Mouse (Mus musculus) gastrocnemius, adult 18-20 months (tissue): ENCODE measurements around the gene Tspan5. TPM values are rescaled to one million over a fixed set of nuclear protein-coding genes. Genes with fewer than 3 reads are reported as not detected.

ENCODE experiments used
- DNase-seq: peaks from one replicate; pipeline ENCODE4 v3.0.0; 2021; ENCODE audit warnings: low spot score
- total RNA-seq, 2 experiments: library from RNA; stranded (reverse); gene quantifications; 2 replicates each; pipeline ENCODE4 v1.2.3; 2021

Gene Tspan5
- total RNA-seq, 2 experiments from 2014 or later, result 2.1 to 2.2 TPM

DNA sequence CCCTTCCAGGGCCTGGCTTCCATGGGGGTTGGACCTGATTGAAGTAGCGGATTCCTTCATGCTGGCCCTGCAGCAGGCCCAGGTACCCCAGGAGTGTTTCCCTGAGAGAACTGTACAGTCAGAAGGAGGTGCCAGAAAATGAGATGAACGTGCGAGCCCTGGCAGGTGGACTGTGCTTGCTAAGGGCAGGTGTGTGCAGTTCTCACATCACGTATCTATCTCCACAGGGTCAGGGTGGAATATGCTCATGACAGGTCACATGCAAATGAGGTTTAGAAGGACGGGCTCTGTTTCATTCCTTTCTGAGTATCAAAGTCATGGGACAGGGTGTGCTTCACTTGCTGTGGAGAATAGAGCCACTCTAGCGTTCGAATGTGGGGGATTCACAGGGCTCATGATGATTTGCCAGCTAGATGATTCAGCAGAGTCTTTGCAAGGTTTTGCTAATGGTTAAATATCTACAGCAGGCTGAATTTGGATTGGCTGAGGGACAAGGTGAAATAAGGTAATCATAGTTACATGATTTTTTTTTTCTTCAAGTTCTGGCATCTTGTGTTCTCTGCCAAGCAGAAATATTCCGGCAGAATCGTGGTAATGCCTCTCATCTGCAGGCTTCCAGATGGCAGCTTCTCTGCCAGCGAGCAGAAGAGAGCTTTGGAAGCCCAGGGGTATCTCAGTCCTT is 28.8 kb downstream of the Tspan5 start:
- no peak for DNase-seq

DNA sequence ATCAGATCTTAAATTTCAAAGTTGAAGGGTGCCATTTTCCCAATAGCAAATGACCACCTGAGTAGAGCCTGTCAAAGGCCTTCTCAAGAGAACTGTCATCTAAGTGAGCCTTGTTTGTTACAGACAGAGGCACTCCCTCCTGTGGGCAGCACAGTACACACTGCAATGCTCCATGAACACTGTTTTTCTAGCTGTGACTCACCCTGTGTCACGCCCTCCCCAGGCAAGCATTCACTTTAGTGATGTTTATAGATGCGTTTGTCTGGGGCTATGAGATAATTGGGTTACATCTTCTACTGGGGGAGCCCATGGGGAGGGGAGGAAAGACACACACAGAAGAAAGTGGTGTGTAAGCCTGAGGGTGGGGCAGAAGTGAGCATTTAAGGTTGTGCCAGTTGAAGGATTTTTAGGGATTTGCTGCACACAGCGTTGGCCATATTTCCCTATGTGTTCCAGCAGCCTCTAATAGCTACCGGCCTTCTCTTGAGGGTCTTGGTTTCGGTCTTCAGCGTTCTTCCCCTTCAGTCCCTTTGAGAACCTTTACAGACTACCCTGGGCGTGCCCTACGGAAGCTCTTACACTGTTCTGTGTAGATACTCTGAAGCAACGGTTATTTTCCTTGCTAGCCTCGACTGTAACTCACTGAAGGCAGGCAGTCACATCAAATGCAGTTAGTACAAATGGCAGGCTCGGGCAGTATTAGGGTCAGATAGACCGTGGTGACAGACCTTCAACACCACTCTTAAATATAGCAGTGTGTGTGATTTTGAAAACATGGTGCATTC is 29.7 kb downstream of the Tspan5 start:
- no peak for DNase-seq

DNA sequence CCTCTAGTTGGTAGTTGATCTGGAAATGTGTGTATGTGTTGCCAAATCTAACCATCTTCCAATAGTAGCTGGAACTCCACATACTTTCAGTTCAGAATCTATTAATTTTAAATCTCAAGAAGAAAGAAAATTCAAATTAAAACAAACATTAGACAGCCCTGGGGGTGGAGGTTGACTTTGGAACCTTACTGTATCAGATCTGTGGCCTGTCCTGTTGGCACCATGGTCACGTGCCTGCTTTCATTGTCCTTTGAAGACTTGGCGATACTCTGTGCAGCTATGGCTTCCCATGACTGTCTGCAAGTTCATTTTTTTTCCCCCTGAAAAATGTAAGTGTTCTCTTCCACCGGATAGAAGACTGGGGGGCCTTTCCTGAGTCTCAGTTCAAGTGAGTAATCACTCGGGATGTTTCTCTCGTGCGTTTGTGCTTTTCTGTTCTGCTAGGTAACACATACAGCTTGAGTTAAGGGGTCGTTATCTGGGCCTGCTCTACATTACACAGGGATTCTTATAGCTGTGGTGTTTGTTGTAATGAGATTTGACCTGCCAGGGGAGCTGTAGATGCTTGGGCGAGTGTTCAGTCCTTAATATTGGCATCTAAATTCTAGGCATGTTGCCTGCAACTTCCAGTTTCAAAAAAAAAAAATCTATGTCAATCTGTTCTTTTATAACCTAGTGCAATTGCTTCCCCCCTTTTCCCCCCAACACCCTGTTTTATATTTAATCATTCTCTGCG is 32.0 kb downstream of the Tspan5 start:
- no peak for DNase-seq

DNA sequence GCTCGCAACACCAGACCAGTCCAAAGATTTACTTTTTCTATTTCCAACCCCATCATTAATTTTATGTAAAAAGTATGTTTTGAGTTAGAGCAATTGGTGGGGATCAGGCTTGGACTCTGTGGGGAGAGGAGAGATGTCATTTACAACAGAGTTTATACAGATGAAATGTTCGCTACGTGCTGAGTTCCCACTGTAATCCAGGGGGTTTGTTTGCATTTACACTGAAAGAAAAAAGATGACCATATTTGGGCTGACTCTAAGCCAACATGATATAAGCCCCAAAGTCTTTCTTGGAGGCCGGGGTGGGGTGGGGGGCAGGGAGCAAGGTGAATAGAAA is 32.6 kb downstream of the Tspan5 start:
- DNase-seq, result no peak

DNA sequence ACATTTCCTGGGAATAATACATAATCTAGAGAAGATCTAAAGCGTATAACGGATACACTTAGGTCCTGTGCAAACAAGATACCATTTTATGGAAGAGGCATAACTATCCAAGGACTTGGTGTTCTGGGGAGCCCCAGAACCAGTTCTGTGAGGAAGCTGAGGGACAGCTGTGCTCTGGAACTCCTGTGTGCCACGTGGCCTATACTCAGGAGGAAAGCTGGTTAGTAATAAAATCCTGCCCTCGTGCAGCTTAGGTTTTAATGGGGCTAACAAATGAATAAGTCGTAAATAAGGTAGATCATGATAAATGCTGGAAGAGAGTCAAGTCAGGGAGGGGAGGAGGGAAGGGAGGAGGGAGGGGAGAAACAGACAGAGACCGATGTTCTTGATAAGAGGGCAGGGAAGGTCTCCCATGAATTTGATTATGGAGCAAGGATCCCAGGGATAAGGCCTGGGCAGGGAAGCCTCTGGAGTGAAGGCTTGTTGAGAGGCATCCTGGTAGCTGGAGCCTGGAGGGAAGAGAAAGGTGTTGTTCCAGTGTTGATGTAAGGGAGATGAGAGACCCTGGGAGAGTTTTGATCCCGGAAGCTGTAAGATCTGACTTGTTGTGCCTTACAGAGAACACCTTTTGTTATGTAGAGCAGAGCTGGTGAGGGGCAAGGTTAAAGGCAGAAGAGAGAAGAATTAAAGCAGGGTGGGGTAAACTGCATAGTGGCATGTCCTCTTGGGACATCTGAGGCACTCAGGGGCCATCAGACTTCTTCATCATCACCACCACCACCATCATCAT is 34.1 kb downstream of the Tspan5 start:
- no peak for DNase-seq

DNA sequence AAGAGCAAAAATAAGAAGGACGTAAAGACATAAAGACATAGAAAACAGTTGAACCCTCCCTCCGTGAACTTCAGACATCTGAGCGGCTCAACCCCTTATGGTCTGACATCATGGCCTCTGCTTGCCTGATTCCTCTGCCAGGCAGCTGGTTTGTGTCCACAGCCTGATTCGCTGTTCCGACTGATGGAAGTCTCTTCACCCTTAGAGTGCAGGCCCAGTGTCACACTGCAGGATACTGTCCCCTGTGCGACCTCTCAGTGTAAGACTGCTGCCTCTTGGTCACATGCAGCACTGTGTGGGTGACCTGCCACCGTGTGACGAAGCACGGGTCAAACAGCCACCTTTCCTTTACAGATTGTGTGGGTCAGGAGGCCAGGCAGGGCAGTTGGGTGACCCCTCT is 39.5 kb downstream of the Tspan5 start:
- no peak for DNase-seq

DNA sequence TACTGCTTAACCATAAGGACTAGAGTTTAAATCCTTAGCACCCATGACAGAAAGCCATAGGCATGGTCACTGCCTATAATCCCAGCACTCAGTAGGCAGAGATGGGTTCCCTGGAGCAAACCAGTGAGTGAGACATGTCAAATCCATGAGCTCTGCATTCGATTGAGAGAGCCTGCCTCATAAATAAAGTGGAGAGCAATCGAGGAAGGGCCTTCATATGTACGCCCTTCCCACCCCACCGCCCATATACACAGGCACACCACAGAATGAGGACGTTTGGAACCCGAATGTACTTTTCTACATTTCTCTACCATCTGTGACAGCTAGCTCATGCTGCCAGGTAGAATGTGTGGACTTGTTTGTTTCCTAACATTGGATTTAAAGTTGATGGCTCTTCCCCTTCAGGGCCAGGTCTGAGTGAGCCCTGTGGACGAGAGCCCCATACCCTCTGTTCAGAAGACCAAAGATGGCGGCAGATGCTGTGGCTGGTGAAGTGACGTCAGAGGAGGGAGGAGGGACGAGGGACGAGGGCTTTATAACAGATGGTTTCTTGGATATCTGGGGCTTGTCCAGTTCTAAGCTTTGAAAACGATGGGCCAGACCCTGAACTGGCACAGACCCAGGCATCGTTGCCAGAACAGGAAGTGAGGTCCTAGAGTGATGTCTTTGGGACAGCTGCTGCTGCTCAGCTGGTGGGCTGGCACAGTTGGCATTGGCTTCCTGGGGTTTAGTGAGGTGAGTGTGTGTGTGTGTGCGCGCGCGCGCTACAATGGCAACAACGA is 42.1 kb downstream of the Tspan5 start:
- DNase-seq, result peak; percentile 9

DNA sequence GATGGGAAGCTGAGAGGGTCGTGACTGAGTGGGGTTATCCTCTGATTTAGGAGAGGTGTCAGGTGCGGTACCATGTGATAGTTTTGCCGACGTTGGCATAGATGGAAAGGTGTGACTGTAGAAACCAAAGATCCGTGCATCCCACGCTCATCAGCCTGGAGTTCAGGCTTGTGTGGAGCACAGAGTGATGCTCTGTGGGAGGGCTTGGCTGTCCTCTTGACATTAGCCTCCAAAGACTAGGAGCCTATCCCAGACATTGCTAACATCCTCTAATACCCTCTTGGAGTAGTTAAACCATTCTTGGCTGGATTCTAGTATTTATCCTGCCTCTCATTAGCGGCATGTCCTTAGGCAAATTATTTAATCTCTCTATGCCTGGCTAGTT is 42.6 kb downstream of the Tspan5 start:
- no peak for DNase-seq

DNA sequence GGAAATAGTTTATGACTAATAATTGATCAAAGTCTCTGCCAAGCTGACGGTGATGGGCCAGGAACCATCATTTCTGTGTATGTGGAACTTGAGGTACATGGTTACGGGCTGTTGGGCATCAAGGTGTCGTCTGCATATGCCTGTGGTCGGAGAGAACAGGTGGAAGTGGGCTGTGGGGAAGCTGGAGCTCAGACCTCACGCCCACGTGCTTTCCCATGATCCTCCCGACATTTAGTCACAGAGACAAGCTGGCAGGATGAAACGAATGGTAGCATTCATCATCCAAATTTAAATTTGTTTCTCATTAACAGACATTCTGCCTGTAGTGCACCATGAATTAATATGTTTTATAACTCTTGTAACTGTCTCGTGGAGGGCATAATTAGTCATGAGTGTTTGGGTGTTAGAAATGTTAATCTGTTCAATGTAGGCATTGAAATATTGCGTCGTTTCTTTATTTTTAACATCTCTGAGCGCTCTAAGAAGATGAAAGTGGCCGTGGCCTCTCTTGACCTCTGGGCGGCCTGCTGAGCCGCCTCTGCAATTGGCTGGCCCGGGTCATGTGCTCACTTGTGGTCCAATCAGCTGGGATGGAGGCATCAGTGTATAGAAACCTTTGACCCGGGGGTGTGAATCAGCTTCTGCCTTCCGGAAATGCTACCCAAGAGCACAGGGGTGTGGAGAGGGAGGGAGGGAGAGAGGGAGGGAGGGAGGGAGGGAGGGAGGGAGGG is 45.9 kb downstream of the Tspan5 start:
- DNase-seq, result no peak

DNA sequence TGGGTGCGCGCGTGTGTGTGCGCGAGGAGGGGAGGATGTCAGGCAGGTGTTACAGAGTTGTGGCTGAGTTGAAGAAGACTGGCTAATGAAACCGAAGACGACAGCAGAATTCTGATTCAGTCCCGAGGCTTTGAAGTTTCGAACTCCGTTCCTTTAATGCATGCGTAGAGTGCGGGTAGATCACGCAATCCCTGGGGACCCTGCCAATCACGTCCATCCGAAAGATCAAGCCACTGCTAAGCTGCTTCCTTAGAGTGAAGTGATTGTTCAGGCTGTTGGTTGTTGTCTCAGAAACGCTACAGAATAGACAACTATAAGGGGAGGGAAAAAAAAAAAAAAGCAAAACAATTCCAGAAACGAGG is 46.5 kb downstream of the Tspan5 start:
- DNase-seq, result no peak

DNA sequence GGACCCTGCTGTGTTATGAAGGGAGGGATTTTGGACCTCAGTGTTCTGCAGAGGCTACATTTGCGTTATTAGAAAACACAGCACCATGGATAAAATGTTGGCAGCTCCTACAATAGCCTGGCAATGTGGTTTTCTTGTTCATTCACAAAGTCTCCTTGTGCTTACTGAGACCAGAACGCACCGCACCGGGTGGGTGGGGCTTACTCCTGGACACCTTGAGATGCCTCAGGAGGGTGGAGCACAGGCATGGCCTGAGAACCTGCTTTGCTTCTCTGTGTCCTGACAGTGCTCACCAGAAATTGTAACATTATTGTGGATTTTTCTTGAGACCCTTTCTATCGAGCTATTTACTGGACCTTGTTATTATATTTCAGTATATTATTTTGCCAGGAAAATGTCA is 47.3 kb downstream of the Tspan5 start:
- DNase-seq, result no peak

DNA sequence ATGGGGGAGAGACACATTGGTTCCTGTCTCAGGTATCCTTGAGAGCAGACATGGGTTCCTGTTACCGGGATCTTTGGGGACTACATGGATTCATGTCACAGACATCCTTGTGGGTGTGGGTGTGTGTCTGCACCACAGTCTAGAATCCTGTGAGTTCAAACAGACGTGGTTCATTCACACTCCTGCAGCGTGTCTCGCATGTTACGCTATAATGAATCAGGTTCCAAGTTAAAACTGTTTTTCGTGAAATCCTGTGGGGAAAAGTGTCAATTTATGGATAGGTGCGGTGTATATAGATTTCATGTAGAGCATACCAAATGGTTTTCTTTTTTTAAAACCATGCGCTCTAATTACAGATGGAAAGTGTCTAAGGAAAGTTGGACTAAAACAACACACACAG is 52.5 kb downstream of the Tspan5 start:
- DNase-seq, result no peak

DNA sequence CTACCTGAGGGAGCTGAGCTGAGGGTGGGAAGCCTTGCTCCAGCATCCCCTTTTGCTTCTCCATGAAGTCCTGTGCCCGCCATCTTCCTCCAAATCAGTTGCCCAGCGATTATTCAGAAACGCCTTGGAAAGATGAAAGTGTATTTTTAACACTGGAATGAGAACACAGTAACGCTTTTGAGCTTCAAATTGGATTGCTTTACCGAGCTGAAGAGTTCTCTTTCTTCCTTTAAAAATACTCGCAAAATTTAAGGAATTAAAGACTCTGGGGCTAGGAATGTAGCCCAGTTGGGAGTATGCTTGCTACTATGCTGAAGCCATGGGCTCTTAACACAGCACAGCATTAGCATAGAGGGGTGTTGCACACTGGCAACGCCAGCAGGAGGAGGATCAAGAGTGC is 54.0 kb downstream of the Tspan5 start:
- DNase-seq, result no peak

DNA sequence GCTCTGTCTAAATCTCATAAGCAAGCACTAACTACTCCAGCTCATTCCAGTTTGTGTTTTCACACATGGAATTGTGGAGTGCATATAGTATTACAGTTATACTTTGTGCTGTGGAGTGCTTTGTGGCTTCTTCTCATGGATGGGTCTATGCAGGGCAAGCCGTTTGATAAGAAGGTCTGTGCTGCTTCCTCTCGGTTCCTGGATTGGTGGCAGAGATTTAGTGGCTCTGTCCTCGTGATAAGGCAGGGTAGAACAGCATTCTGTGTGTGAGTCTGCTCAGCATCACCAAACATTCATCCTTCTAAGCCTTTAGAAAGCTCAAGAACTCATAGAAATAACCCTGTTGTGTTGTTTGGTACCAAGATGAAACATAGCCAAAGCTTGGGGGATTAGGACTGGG is 54.6 kb downstream of the Tspan5 start:
- DNase-seq, result no peak

DNA sequence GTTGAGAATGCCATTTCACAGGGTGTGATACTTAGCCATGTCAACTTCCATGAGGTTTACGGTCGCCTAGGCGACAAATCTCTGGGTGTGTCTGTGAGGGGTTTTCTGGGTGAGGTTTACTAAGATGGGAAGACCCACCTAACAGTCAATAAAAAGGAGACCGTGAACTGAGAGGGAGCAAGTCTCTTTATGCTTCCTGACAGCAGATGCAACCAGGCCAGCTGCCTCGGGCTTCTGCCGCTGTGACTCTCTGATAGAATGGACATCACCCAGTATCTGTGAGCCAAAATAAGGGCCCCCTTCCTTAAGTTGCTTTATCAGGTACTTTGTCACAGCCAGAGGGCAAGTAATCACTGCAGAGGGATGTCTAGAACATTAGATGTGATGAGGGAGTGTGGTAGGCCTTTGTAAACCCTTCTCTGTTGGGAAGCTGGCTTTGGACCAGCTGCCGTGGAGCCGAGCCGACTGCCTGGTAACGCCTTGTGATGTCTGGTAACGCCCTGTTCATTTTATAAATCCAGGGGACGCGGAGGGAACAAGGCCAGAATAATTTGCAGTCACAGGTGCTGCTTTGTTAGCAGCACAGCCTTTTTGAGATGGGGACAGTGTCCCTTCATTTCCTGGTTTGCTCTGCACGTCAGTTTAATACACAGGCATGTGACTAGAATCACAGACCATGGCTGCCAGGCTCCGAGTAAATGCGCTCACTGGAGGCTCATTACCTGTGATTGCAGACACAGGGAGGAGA is 58.8 kb downstream of the Tspan5 start:
- peak; percentile 35 for DNase-seq

DNA sequence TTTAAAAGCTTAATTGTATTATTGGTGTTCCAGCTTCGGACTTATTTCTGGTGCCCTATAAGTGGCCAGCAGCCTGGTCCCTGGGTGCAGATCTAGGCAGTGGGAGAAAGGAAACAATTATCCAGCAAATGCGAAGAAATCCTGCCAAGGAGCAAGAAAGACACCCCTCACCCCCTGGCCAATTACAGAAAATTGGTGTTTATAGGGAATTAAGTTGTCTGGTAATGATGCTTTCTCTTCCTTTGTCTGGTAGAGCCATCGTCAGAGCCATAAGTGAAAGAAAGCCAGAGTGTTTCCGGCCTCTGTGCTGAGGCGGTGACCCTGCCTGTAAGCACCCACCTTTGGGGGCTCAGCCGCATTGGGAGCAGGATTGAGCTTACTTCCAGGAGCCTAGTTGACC is 59.7 kb downstream of the Tspan5 start:
- no peak for DNase-seq

DNA sequence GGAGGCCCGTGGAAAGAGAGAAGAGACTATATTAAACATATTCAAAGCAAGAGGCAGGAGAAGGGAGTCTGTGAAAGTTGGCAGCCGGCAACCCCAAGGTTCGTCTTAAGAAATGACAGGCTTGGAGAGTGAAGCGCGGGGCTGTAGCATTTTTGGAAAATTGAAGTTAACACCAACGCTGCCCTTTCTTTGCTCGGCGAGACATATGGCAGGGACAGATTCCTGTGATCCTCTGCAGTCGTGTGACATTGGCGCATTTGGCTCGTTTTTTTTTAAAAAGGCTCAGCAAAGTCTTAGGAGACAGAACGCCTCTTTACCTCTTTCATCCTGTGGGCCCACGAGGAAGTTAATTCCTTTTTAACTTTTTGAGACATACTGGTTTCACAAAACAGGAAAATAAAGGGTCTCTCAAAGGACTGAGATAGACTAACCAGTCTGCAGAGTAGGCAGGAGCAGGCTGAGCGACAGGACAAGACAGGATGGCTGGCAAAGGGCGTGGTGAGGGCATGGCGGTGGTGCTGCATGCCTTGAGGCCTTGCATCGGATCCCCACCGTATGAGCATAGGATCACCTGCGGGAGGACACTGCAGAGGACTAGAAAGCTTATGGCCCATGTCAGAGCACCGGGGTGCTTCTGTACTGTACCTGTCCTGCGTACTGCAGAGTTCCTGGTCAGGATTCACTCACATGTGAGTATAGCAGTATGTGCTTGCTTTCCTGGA is 60.9 kb downstream of the Tspan5 start:
- no peak for DNase-seq

DNA sequence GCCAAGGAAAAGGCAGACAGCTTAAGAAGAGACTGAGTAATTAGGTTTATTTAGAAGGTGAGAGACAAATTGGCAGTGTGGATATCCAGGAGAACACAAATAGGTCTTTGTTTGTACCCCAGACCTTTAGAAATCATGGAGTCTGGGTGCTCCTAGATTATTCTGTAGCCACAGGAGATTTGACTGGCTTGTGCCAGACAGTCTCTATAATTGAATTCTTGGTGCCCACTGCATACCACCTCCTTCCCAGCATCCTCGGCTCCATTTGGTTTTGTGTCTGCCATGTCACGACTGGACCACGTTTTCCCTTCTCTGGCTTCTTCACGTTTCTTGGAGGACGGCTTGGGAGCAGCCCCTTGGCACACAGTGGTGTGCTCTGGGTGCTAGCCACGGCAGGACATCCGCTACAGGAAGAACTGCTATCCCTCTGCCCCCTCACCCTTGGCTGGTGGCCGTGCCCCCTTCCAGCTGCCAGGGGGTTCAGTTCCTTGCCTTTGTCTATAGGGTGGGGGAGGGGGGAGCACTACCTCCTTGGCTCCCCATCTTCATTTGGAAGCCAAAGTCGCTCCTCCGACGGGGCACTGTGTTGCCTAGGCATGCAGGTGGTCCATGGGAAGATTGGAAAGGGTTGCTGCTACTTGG is 61.6 kb downstream of the Tspan5 start:
- DNase-seq, result no peak
